Mouse (Mus musculus) C2C12 (cell line): ENCODE data around the gene Pde4c.

Source experiments
- CTCF ChIP-seq: IDR thresholded peaks from one replicate; pipeline ENCODE4 v1.5.1; 2011; ENCODE audit not compliant: control insufficient read depth, insufficient read depth, insufficient read length
- MAX ChIP-seq: IDR thresholded peaks from one replicate; pipeline ENCODE4 v1.6.1; 2011; ENCODE audit warnings: mild to moderate bottlenecking, control low read depth
- USF1 ChIP-seq: IDR thresholded peaks from one replicate; pipeline ENCODE4 v1.6.1; 2011; ENCODE audit warnings: low read depth, mild to moderate bottlenecking, control low read depth, moderate library complexity

DNA sequence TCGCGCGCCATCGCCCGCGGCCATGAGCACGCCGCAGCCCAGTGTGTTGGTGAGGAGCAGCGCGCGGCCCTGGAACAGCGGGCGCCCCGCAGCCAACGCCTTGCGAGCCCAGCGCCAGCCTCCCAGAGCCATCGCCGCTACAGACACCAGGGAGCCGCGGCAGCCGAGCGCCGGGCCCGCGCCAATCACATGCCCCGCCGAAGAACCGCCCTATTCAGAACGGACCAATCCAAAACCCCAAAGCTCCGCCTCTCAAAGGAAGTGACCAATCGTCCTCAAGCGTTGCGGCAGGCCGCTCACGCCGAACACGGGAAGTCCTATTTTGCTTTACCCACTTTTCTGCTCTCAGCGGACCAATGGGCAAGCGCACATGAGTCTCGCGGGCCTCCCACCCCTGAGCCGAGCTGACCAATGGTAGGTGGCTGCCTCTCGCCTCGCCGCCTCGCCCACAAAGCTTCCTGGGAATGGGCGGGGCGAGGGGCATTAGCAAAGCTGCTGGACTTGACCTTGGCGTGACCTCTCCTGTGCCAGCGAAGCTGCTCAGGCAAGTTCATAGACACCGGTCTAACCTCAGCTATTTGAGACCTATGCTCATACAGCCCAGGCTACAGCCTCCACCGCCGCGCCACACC, 37.4 kb downstream of the Pde4c start, which contains the start of gene Mpv17l2:
- no peak for TF ChIP-seq CTCF
- TF ChIP-seq MAX, result peak; percentile 69
- peak; percentile 47 for TF ChIP-seq USF1
